Mouse (Mus musculus) T-helper 1 cell (primary cell): ENCODE data around the gene Crlf1.

Experiments
- in situ Hi-C: fragments of 300-600 bp; cut with MboI, MseI; formaldehyde crosslinking; loops from one replicate; pipeline ENCODE4 v1.15.1; 2025; ENCODE audit warnings: high pct_unique_total_duplicates

Crlf1 gene

DNA sequence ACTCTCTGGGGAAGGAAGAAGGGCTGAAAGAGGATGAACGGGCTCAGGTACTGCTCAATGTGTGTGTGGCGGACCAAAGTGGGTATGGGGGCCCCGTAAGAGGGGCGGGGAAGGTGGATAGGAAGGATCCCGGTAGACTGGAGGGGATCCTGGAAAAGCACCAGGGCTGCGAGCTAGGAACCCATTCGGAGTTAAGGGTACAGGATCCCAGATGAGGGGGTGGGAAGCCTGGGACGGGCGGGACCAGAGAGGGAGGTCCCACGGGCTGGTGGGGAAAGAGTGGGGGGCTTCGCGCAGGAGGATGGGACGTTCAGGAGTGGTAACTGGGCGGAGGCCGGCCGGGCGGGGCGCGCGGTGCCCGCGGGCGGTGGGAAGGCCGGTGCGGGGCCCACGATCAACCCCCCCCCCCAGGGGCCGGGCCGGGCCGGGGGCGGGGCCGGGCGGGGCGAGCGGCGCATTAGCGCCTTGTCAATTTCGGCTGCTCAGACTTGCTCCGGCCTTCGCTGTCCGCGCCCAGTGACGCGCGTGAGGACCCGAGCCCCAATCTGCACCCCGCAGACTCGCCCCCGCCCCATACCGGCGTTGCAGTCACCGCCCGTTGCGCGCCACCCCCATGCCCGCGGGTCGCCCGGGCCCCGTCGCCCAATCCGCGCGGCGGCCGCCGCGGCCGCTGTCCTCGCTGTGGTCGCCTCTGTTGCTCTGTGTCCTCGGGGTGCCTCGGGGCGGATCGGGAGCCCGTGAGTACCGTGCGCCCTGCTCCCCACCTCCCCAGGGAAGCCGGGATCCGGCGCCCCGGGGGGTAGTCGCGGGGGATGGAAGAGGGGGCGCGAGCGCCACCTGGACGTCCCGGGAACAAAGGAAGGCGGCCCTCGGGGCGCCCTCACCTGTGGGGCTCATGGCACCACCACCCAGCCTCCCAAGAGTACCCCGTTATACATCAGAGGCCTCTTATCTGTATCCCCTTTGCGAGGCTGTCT is at the start of gene Crlf1:
Gene Crlf1, plus strand, starts transcription at position 495 of the 977 bp plus-strand sequence.
- in situ Hi-C loops = no loop called here

DNA sequence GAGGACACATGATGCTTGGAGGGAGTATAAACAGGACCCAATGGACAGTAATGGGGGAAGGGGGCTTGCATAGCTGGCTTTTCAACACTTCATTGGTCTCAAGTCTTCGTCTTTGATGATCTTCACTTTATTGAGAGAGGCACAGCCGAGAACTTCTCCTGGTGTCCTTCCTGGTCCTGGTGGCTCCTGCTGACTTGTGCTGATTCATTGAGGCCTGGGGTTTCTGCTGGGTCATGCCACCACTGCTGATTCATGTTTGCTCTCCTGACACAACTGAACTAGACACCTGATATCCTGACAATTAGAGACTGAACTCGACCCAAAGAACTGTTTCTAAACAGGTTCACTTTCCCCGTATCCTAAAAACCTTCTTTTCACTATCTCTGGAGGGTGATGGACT is 49.6 kb upstream of the Crlf1 start:
- in situ Hi-C loops = no loop called here

DNA sequence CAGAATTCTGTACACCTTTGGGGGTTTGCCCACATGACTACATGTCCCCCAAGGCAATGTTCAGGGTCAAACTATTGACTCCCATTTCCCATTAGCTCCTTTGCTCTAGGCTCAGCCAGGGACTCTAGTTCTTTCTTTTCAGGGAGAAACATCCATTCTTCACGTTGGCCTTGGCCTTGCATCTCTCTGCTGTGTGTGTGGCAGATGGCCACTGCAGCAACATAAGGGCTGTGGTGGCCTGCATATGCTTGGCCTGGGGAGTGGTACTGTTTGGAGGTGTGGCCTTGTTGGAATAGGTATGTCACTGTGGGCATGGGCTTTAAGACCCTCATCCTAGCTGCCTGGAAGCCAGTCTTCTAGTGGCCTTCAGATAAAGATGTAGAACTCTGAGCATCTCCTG is 47.0 kb upstream of the Crlf1 start:
- in situ Hi-C loops = no loop called here

DNA sequence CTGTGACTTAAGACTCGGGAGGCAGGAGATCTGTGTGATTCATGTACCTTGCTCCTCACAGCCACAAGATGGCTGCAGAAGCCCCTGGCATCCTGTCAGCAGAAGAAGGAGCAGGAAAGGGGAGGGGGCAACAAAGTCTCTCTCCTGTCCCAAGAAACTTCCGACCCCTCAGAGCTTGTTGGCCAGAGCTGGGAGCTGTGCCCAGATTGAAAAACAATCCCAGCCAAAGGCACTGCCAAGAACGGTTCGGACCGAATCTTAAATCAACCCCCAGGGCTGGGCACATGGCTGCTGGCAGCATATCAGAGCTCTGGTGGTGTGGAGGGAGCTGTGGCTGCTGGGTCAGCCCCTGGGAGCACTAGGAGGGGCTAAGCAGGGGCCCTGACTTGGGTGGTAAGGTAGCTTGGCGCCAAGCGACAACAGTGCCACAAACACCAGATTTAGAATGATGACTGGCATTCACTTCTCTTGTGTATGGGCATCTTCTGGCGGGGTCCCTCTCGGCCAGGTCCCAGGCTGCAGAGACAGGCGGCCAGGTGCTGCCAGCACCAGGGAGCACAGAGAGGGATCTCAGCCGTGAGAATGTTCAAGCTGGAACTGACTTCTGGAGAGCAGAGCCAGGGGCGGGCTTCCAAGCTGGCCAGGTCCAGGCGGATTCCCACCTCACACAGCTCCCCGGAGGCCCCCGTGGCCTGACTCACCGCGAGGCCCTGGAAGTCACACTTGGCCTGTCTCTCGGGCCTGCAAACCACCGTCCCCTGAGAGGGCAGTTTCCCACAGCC is 45.1 kb upstream of the Crlf1 start:
- in situ Hi-C loops = no loop called here

DNA sequence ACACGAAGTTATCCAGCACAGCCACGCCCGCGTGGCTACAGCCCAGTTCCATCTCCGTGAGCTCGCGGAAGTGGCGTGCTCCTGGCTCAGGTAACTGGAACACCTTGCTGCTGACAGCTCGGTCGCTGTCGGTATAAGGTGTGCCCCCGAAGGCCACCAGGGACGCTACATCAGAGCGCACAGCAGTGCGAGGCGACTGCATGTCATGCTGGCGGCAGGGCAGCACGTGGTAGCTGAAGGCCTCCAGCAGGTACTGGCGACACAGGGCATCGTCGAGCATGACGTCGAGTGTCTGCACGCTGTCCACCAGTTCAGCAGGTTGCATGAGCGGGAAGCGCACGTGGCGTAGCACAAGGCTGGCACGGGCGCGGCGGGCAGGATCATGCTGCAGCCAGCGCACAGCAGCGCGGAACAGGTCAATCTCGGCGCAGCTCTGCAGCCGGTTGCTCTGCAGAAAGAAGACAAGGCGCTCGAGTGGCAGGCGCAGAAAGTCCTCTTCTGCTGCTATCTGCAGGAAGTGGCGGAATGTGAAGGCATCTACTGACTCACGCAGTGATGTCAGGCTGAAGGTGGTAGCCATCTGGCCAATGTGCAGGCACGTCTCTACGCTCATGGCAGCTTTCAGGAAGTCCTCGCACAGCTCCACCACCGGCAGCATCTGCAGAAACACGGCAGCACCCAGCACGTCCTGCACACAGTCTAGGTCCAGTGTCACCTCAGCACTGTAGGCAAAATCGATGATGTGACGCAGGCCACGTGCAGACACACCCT is 40.6 kb upstream of the Crlf1 start:
- in situ Hi-C loops = no loop called here

DNA sequence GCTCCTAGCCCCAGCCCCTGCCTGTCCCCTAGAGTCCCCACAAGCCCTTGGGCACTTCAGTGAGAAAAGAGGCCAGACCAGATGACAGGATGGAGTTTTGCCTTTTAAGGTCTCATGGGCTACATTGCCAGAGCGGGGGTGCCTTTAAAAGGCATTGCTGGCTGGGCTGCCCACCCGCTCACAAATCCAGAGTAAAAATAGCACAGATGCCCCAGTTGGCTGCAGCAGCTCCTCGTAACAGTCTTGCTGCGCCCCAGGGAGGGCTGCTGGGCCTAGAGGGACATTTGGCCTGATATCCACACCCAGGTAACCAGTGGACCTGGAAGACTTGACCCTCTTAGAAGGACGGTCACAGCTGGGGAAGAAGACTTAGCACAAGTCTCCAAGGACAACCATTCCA is 39.1 kb upstream of the Crlf1 start:
- in situ Hi-C loops = no loop called here

DNA sequence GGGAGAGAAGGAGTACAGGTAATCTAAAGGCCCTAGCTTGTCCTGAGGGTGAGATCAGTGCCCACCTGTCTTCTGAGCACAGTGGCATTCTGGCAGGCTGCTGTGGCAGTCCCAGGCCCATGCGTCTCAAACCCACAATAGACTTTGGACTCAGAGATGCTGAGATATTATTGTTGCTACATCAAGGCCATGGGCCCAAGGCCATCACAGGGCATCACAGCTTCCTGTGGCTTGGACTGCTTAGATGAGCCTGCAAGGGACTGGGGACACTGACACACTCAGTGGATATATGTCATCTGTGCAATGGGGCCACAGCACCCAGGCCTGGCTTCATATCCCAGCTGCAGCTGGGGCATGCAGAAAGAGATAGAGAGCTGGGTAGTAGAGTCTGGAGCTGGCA is 36.0 kb upstream of the Crlf1 start:
- in situ Hi-C loops = no loop called here

DNA sequence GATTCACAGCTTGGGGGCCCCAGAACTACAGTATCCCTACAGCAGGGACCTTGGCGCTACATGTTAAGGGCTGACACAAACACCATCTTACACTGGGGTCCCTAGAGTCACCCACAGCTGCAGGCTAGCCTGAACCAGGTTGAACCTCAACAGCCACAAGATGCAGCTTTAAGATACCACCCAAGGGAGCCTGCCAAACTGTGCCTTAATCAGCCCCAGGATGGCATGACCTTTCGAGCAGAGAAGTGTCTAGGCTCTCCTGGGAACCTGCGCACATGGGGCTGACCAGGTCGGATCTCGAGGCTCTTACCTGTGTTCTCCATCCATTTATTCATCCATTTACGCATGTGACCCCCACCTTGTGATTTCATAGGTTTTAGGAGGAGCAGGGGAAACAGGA is 35.1 kb upstream of the Crlf1 start:
- in situ Hi-C loops = no loop called here

DNA sequence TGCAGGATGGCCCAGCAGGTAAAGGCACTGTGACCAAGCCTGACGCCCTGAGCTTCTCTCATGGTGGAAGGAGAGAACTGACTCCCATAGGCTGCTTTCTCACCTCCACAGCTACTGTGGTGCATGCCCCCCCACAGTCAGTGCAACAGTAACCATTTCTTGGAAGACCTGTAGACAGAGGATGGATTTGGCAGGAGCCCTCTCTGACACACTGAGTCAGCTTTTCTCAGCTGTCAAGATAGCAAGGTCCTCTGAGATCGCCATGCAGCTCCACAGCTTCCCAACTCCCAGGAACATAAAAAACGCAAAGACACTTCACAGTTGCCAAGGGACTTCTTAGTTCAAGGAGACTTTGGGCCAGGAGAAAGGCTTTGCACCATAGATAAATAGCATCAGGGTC is 34.5 kb upstream of the Crlf1 start:
- in situ Hi-C loops = no loop called here

DNA sequence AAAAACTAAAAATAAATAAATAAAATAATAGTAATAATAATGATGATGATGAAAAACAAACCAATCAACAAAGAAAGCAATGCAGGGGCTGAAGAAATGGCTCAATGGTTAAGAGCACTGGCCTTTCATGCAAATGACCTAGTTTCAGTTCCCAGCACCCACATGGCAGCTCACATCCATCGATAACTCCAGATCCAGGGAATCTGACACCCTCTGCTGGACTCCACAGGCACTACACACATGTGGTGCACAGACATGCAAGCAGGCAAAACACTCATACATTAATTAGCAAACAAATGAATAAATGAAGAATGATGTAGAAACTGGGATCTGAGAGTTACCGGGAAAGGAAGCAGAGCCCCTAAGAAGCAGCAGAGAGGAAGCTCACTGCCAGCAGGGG is 33.3 kb upstream of the Crlf1 start:
- in situ Hi-C loops = no loop called here

DNA sequence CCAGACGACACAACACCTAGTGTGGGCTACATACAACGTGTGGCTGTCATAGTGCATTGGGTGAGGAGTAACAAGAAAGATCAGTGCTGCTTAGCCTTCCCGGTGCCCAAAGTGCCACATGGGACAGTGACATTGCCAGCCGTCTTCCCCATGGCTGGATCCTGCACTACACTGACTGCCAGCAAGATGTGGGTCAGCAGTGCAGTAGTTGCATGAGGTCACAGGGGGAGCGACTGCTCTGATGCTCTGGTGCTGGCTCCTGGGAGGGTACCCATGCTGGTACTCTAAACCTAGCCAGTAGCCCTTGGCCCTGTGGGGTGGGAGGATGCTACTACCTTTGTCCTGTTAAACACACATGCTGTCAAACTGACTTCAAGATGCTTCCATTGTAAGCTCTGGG is 32.8 kb upstream of the Crlf1 start:
- in situ Hi-C loops = no loop called here

DNA sequence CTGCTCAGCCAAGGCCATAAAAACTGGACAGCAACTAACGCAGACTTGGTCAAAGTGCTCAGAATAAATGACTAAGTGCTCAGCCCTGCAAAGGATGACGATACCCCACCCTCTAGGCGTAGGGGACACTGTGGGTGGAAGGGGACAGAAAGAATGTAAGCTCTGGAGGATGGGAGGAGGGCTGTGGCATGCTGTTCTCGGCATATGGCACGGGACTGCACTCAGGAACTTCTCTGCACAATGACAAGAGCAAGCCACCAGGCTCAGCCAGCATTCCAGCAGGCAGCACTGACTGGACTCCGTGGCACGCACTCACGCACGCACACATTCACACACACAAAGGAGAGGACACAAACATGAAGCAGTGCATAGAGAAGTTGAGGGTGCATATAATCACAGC is 32.4 kb upstream of the Crlf1 start:
- in situ Hi-C loops = no loop called here

DNA sequence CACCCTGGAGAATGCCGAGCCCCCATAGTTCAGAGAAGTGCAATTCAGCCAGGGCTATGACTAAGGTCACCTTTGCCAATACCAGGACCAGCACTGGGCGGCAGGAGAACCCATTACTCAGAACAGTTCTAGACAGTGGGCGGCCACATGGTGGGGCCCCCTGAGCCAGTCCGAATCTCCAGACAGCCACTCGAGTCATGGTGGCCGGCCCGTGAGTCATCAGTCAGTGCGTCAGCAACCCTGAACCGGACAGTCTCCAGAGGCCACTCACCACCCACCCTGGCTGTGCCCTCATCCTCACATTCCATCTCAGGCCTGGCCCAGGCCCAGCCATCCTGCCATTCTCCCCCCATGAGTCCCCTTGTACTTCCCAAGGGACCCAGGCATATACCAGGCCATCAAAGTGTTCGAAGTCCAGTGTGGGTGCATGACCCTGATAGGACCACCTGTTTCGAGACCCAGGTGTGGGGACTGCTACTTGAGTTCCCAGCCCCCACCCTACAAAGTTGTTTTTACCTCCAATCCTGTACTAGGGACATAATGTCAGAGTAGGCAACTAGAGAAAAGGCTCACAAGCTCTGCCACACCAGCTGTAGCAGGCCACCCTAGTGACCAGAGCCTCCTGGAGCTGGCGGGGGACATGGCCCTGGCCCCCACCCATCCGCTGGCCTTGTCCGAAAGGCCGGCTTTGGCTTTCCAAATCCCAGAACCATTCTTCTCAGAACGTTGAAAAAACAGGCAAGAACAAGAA is 31.0 kb upstream of the Crlf1 start:
- in situ Hi-C loops = no loop called here

DNA sequence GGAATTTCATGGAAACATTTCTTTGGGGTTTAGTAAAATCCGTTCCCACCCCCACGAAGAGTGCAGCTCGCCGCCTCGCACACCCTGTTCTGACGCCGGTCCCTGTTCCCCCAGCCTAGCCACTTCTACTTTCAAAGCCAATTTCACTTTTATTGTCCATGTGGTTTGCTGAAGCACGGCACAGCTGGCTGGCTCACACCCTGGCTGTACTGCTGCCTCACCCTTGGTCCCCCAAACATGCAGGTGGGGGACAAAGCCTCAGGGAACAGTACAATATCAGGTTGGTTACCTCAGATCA is 30.5 kb upstream of the Crlf1 start:
- in situ Hi-C loops = no loop called here

DNA sequence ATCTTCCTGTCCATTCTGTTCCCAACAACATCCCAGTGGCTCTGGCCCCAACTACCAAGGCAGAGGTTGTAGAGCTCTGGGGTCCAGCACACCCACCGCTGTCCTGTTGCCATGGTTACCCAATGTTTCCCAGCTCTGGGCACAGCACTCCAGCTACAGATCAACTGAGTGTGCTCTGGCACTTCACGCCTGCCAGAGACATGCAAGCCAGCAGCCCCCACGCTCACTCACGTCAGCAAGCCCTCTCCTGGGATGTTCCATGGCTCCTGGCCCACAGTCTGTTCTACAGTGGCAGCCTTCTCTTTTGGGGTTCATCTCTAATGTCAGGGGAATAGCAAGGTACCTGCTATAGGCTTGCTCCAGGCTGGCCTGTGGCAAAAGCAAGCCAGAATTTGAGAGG is 29.7 kb upstream of the Crlf1 start:
- in situ Hi-C loops = no loop called here

DNA sequence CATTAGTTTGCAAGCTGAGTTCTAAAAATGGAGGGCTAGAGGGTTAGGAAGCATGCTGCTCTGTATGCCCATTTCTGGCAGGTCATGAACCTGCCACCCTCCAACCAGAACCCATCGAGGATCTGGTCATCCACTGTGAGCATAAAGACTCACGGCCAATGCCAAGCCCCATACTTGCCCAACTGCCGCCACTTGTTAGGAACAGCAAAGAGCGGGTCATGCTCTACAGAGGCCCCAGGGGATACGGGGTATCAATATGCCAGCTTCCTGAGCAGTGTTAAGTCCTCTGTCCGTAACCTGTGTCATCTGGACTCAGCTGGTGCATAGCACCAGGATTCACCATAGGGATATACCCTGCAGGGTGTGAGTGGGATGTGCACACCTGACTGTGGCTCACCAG is 28.8 kb upstream of the Crlf1 start:
- in situ Hi-C loops = no loop called here

DNA sequence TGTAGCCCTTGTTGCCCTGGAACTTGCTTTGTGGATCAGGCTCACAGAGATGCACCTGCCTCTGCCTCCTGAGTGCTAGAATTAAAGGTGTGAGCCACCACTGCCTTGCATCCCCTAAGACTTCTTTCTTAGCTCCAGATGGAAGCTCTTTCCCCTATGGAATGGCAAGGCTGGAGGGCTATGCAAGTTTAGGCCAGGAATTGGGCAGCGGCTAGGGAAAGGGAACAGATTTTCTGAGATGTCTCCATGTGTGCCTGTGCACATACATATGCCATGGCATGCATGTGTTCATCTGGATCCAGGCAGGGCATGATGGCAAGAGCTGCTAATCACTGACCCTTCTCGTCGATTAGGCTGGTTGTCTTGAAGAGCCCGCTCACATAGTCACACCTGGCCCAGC is 27.3 kb upstream of the Crlf1 start:
- in situ Hi-C loops = no loop called here

DNA sequence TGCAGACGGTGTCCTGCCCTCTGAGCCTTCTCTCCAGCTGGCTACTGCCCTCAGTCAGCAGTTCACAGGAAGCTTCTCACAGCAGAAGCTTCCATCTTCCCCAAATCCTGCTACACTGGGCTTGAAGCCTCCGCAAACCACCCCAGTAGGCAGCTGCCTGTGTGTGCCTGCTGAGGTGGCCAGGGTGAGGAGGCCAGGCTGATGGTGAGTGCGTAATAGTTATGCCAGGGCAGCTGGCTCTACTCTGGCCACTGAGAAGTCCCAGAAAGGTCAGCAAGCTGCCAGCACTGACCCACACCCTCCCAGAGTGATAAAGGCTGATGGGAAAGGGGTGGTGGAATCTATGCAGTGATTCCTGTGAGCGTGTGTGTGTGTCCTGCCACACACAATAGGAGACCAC is 26.7 kb upstream of the Crlf1 start:
- in situ Hi-C loops = no loop called here

DNA sequence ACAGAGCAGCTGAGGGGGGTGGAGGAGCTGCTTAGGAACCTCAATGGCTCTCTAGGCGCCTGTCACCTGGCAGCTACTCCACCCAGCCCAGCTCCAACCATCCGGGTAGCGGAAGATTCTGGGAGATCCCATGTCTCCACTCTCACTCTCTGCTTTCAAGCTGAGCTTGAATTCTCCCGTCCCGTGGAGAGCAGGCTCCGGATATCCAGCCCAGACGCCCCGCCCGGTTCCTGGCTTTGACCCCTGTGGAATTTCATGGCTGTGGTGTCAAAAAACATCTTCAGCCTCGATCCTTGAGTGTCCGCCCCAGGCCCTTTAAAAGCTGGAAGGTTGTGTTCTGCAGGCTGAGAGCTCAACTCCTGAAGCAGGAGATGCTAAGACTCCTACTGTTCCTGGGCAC is 26.2 kb upstream of the Crlf1 start:
- in situ Hi-C loops = no loop called here

DNA sequence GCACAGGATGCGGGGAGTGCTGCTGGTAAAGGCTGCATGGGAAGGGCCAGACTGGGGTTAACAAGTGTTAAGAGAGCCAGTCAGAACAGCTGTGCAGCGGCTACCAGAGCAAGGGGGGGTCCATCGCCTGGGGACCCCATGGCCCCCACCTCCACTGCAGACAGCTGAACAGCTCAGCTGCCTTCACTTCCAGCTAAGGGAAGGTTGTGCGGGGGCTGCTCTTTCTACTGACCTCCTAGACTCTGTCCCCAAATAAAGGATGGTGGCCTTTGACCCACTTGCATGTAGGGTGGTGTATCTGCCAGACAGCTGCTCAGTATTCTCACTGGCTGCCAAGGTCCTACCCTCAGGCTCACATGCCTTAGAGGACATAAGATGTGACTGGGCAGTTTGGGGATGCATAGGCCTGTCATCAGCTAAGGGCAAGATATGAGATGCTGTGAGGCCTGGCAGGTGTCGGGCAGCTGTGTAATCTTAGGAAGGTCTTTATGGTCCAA is 25.7 kb upstream of the Crlf1 start:
- in situ Hi-C loops = no loop called here

DNA sequence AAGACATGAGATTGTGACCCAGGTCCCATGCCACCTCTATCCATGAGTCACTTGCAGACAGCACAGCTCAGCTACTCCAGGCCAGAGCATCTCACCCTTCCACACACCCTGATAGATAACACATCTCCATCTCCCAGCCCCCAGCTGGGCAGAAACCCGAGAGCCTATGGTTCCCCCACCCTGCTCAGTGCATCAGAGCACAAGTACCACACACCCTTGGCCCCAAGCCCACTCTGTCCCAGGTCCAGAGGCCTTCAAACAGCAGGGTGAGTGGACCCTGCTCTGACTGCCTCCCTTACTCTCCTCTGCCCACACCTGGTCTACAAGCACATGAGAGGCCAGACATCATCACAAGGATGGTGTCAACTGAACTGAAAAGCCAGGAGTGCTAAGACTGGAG is 25.1 kb upstream of the Crlf1 start:
- in situ Hi-C loops = no loop called here
